Mouse (Mus musculus): Measurements from ENCODE around the gene Esyt2.

DNA sequence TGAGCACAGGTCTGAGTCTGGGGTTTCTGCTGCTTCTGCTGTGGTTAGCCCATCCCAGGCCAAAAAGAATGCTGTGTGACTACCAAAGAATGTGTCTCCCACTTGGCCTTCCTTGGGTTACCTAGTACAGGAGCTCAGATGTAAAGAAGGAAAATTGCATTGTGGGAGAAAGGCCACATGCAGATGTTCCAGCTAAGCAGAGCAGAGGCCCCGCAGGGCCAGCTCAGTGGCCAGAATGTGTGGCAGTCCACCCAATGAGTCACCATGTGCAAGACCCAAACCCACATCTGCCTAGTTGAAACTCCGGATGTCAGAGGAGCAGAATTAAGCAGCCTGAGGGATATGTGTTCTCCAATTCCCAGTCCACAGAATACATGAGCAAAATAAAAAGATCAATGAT lies 22.7 kb upstream of the Esyt2 start:
- no peak for TF ChIP-seq CTCF (IDR thresholded peaks at IDR 0.05; ENCODE audit: low read depth, low read length)
- no peak for TF ChIP-seq POLR2A (IDR thresholded peaks at IDR 0.05; ENCODE audit: borderline replicate concordance, low read depth, low read length)

Data from bone marrow macrophage, adult 2 months (primary cell).